Mouse (Mus musculus): ENCODE data around the gene Snca.

GRCm38 (mm10) chr6:60819272-60819671, 10.4 kb downstream of the Snca start:
- no peak for TF ChIP-seq TAL1 (IDR thresholded peaks at IDR 0.05; ENCODE audit: low read length)
- no peak for TF ChIP-seq GATA1 (IDR thresholded peaks at IDR 0.05; ENCODE audit: low read length)
